Comparison of ENCODE assay signal across 8 mouse cellular contexts in the genomic region with DNA sequence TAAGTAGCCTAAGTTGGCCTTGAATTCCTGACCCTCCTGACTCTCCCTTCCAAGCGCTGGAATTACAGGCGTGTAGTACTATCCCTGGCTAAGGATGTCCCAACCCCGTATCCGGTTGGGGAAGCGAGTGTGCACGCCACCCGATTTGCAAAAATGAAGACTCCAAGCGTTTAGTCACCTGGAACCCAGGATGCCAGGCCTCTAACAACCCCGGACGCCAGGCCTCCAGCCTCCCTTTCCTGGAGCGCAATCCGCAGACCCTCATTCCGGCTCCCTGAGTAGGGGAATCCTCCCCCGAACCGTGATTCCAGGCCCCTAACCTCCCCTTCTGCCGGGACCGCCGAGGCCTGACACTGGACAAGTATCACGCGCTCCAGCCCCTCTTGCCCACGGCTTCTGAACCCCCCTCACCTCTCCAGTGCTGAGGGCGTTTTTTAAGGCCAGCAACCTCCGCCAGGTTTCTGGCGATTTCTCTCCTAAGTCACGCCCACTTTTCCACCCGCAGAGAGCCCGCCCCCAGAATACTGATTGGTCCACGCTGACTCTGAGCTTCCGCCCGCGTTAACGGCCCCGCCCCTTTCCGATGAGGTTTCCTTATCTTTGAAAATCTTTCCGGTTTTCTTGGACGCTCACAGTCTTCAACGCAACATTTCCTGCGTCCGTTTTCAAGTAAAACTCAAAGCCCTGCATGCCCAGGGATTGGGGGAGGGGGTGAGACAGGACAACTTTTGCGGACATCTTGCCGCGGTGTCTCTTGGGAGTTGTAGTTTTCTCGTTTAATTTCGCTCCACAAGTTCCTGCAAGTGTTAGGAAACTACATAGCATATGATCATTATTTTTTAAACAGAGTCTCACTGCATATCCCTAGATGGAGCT. TPM values are rescaled to one million over a fixed set of nuclear protein-coding genes. Genes with fewer than 3 reads are reported as not detected.
A peak's percentile ranks its signal among the peaks of the same experiment; 100 is the strongest.
DNase-seq lines count a peak whose midpoint lies in the region; ATAC-seq and TF ChIP-seq lines count a peak whose summit lies in the region.

Nucb1 (minus strand) TSS at position 495 of the 876 bp plus-strand sequence.

- in situ Hi-C loops in ES-E14 (cut with MboI; ENCODE audit: low sequenced_read_pairs in 2 of 2, unreplicated experiment in 2 of 2): no loop called here

- TF ChIP-seq CTCF in layer of hippocampus, adult 2 months (conservative IDR thresholded peaks at IDR 0.05): no peak; the same call in 1 of the 2 replicates
- 0 out of 2 replicates have a peak, but pooled peaks have one; percentile 1 for TF ChIP-seq CTCF in lung, embryonic 14.5 days (IDR thresholded peaks at IDR 0.05; ENCODE audit: low read depth)
- TF ChIP-seq CTCF in olfactory bulb, adult 2 months (IDR thresholded peaks at IDR 0.05; ENCODE audit: insufficient read depth, low read depth, low read length): no peak
- TF ChIP-seq CTCF in thymus, adult 2 months (IDR thresholded peaks at IDR 0.05; ENCODE audit: borderline replicate concordance, control insufficient read depth, extremely low read depth, insufficient read depth, low read length, poor library complexity): 0 out of 2 replicates have a peak, but pooled peaks have one; percentile 39

- ATAC-seq in forebrain, embryonic 16.5 days: peak; percentile 93
- peak; percentile 88 for ATAC-seq in lung, embryonic 14.5 days (ENCODE audit: insufficient read depth)

- peak within 1 kb of the TSS; percentile 93 for H3K27ac ChIP-seq in ES-E14 (ENCODE audit: insufficient read depth, low read depth, low read length, poor library complexity, severe bottlenecking)
- peak within 1 kb of the TSS; percentile 71 for H3K27ac ChIP-seq in forebrain, embryonic 16.5 days (ENCODE audit: low read length)
- H3K27ac ChIP-seq in layer of hippocampus, adult 2 months: peak within 1 kb of the TSS; percentile 90
- peak within 1 kb of the TSS; percentile 92 for H3K27ac ChIP-seq in lung, embryonic 14.5 days (ENCODE audit: low read depth)
- peak within 1 kb of the TSS; percentile 47; the same call in 1 of the 2 replicates for H3K27ac ChIP-seq in olfactory bulb, adult 2 months (ENCODE audit: insufficient read depth, low read depth, low read length)
- peak within 1 kb of the TSS; percentile 77; the same call in 1 of the 2 replicates for H3K27ac ChIP-seq in thymus, adult 2 months (ENCODE audit: control insufficient read depth, insufficient read depth, low read length)

- H3K4me1 ChIP-seq in ES-E14 (ENCODE audit: control insufficient read depth in 2 of 2, insufficient read depth in 2 of 2, low read length in 2 of 2, poor library complexity in 1 of 2): peaks cover 4 to 19% of the 10 kb centered on the region in 2 experiments; a peak in 3 of 4 replicates
- H3K4me1 ChIP-seq in forebrain, embryonic 16.5 days (replicated peaks; ENCODE audit: control insufficient read depth, insufficient read depth, low read length): peaks cover 16% of the 10 kb centered on the region
- H3K4me1 ChIP-seq in lung, embryonic 14.5 days (ENCODE audit: insufficient read depth): peaks cover 1% of the 10 kb centered on the region; the same call in 1 of the 2 replicates
- peaks cover 4% of the 10 kb centered on the region; the same call in 1 of the 2 replicates for H3K4me1 ChIP-seq in olfactory bulb, adult 2 months (ENCODE audit: control insufficient read depth, insufficient read depth, low read length)
- peaks cover 6% of the 10 kb centered on the region for H3K4me1 ChIP-seq in thymus, adult 2 months (replicated peaks; ENCODE audit: control insufficient read depth, insufficient read depth, low read length)

- H3K4me3 ChIP-seq in ES-E14 (ENCODE audit: insufficient read depth in 1 of 2, low read depth in 1 of 2, low read length in 2 of 2, poor library complexity in 1 of 2, severe bottlenecking in 1 of 2): peak within 1 kb of the TSS; percentile 74 to 99
- peak within 1 kb of the TSS; percentile 68 for H3K4me3 ChIP-seq in forebrain, embryonic 16.5 days (replicated peaks; ENCODE audit: low read length)
- H3K4me3 ChIP-seq in layer of hippocampus, adult 2 months: peak within 1 kb of the TSS; percentile 79
- peak within 1 kb of the TSS; percentile 53 for H3K4me3 ChIP-seq in lung, embryonic 14.5 days (ENCODE audit: low read depth, low read length)
- peak within 1 kb of the TSS; percentile 92 for H3K4me3 ChIP-seq in olfactory bulb, adult 2 months (ENCODE audit: insufficient read depth, low read depth, low read length)
- H3K4me3 ChIP-seq in thymus, adult 2 months (ENCODE audit: control insufficient read depth, insufficient read depth, low read length): peak within 1 kb of the TSS; percentile 91

- no peaks in the 10 kb centered on the region for H3K9me3 ChIP-seq in ES-E14 (ENCODE audit: control insufficient read depth, insufficient read depth, low read depth, low read length)
- H3K9me3 ChIP-seq in forebrain, embryonic 16.5 days (ENCODE audit: control insufficient read depth, low read length): no peaks in the 10 kb centered on the region
- no peaks in the 10 kb centered on the region for H3K9me3 ChIP-seq in lung, embryonic 14.5 days (ENCODE audit: low read depth, low read length)

- peak; percentile 95 for DNase-seq in ES-E14 (ENCODE audit: low read depth, low spot score)
- peak; percentile 89 for DNase-seq in cerebellum, adult 11-12 months
- DNase-seq in heart, postnatal 36 days: peak; percentile 91 to 94
- DNase-seq in layer of hippocampus, adult 2 months (ENCODE audit: low spot score in 2 of 2): peak; percentile 84 to 90
- DNase-seq in lung, embryonic 14.5 days: peak; percentile 98
- peak; percentile 94 for DNase-seq in thymus, adult 2 months

- WGBS in forebrain, embryonic 16.5 days: under 1% methylated on average over 44 of the region's 44 CpGs
- WGBS in lung, embryonic 14.5 days: under 1% methylated on average over 44 of the region's 44 CpGs
- under 1% methylated on average over 44 of the region's 44 CpGs for WGBS in olfactory bulb, adult 2 months
- 0% methylated on average over 44 of the region's 44 CpGs for WGBS in thymus, adult 2 months

- peak; percentile 70 for TF ChIP-seq POLR2A in olfactory bulb, adult 2 months (IDR thresholded peaks at IDR 0.05; ENCODE audit: insufficient read depth, low read depth, low read length)
- TF ChIP-seq POLR2A in thymus, adult 2 months (IDR thresholded peaks at IDR 0.05; ENCODE audit: control insufficient read depth, extremely low read depth, insufficient read depth, low read length, poor library complexity): no peak; the same call in 1 of the 2 replicates

- H3K27me3 ChIP-seq in forebrain, embryonic 16.5 days (replicated peaks; ENCODE audit: control insufficient read depth, insufficient read depth, low read length): no peaks in the 10 kb centered on the region
- H3K27me3 ChIP-seq in lung, embryonic 14.5 days (ENCODE audit: insufficient read depth, low read length): no peaks in the 10 kb centered on the region
- H3K27me3 ChIP-seq in thymus, adult 2 months (ENCODE audit: control insufficient read depth, insufficient read depth, low read length): no peaks in the 10 kb centered on the region

- H3K36me3 ChIP-seq in ES-E14 (ENCODE audit: control insufficient read depth, insufficient read depth, low read length, poor library complexity, severe bottlenecking): peaks cover 5% of the 10 kb centered on the region; the same call in 1 of the 2 replicates
- peaks cover 3% of the 10 kb centered on the region for H3K36me3 ChIP-seq in forebrain, embryonic 16.5 days (ENCODE audit: control insufficient read depth, insufficient read depth)
- H3K36me3 ChIP-seq in lung, embryonic 14.5 days (ENCODE audit: insufficient read depth): peaks cover 23% of the 10 kb centered on the region
- no peaks in the 10 kb centered on the region for H3K36me3 ChIP-seq in thymus, adult 2 months (ENCODE audit: control insufficient read depth, insufficient read depth, low read length)

- H3K9ac ChIP-seq in ES-E14 (ENCODE audit: insufficient read depth, low read depth, low read length, poor library complexity, severe bottlenecking): peak within 1 kb of the TSS; percentile 85
- peak within 1 kb of the TSS; percentile 75 for H3K9ac ChIP-seq in forebrain, embryonic 16.5 days (replicated peaks; ENCODE audit: low read depth, low read length)
- peak within 1 kb of the TSS; percentile 60 for H3K9ac ChIP-seq in lung, embryonic 14.5 days

- intact Hi-C loops in heart, postnatal 36 days (cut with DNase I): no loop called here

- H3K4me2 ChIP-seq in forebrain, embryonic 16.5 days (ENCODE audit: low read length): peak within 1 kb of the TSS; percentile 73
- peak within 1 kb of the TSS; percentile 97 for H3K4me2 ChIP-seq in lung, embryonic 14.5 days

TF ChIP-seq in ES-E14, 5 proteins besides CTCF, POLR2A, EP300 and RAD21:
- TF ChIP-seq ZC3H11A (IDR thresholded peaks at IDR 0.05; ENCODE audit: borderline replicate concordance, low read depth, low read length) (no peak), CHD2 (IDR thresholded peaks at IDR 0.05; ENCODE audit: low read depth, low read length) (peak; percentile 62; the same call in 1 of the 2 replicates), HCFC1 (IDR thresholded peaks at IDR 0.05; ENCODE audit: borderline replicate concordance, insufficient read depth, low read length) (peak; percentile 96), MAFK (IDR thresholded peaks at IDR 0.05; ENCODE audit: insufficient read depth, low read depth, low read length) (no peak), ZNF384 (IDR thresholded peaks at IDR 0.05; ENCODE audit: low read depth, low read length) (no peak)

RNA-seq across cellular contexts. Expression of gene Nucb1, which starts in this region (rescaled TPM):
- 131 and 178 TPM in 2 replicates for total RNA-seq in ES-E14 (2012; rRNA removed)
- 106 and 107 TPM in 2 replicates for polyA plus RNA-seq in forebrain, embryonic 16.5 days (2015; fragmentation: Nextera tagmentation; extraction: Ambion mirVana)
- total RNA-seq in heart, postnatal 36 days (2021): 100 to 1,000 TPM; 140 to 148 TPM
- total RNA-seq in layer of hippocampus, adult 2 months (2021): 10 to 100 TPM; 97.6 to 98.2 TPM
- polyA plus RNA-seq in lung, embryonic 14.5 days (2014; fragmentation: Nextera tagmentation; extraction: Ambion mirVana): 194 and 201 TPM in 2 replicates
- not detected in 2 replicates for polyA plus RNA-seq in olfactory bulb, adult 2 months (2012; ENCODE audit: insufficient read depth, insufficient read length, low replicate concordance, missing spikeins)
- 204 and 216 TPM in 2 replicates for polyA plus RNA-seq in thymus, adult 2 months (2012; rRNA removed)

Comparison
In these comparisons a context has a peak if more than half of its experiments do, and no peak if none do; other contexts are left out.
1. Peak in every context shown above with its lines: DNase-seq, ATAC-seq, H3K4me3 ChIP-seq and H3K27ac ChIP-seq.
2. CTCF ChIP-seq: peak in lung, embryonic 14.5 days (single experiment) and thymus, adult 2 months (single experiment); none in layer of hippocampus, adult 2 months (single experiment) and olfactory bulb, adult 2 months (single experiment).